Mouse (Mus musculus): ENCODE results near the gene Rnft2. TPM values are rescaled to one million over a fixed set of nuclear protein-coding genes. Genes with fewer than 3 reads are reported as not detected.

Gene Rnft2
- 0.29 and 0.42 TPM in 2 replicates for total RNA-seq (2012; rRNA removed)
- under 1 TPM in 1 of 2 experiments, not detected in 1; 0.71 TPM for polyA plus RNA-seq (2012; ENCODE audit: insufficient read depth in 1 of 2, insufficient read length in 2 of 2, low read depth in 1 of 2, low replicate concordance in 2 of 2, missing spikeins in 1 of 2)

DNA sequence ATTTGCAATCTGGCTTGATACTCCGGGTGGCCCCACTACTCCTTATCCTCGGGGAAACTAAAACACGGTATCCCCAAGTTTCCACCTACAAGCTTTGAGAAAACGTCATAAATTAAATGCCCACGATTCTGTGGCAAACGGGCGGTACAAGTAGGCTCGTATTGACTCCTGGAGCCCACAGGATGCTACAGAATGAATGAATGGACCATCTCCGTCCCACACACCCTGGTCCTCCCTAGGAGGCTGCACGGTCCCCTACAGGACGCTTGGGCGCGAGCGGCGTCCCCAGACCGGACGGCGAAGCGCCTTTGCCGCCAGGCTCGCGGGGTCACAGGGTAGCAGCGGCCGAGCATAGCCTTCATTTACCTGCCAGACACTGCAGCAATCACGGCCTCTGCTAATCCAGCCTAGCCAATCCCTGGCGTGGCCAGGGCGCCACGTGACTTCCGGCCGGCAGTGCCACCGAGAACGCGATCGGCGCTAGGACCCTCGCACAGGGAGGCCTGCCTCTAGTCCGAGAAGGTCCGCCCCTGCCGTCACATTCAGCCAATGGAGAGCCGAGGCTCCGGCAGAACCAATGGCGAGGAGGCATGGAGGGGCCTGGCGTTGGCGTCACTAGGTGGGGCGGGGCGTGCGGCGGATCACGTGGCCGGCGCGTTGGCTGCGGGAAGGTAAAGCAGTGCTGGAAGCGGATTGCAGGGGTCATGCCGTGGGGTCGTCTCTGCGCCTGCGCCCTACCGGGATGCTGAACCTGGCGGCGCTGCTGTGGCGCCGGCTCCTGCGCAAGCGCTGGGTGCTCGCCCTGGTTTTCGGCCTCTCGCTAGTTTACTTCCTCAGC is at the start of gene Rnft2, which contains the start of gene 2410131K14Rik:
Gene Rnft2, minus strand, starts transcription at position 511 of the 838 bp plus-strand sequence.
Gene 2410131K14Rik, plus strand, starts transcription at position 622 of the 838 bp plus-strand sequence.
- H3K9me3 ChIP-seq (replicated peaks; ENCODE audit: insufficient read depth, low read length) = no peaks in the 10 kb centered on the region
- peaks cover 0 to 5% of the 10 kb centered on the region in 2 experiments; a peak in 1 of 4 replicates for H3K4me1 ChIP-seq (ENCODE audit: control insufficient read depth in 1 of 2, insufficient read depth in 2 of 2, low read length in 2 of 2)
- peaks cover 3% of the 10 kb centered on the region; the same call in 1 of the 2 replicates for H3K79me2 ChIP-seq (ENCODE audit: control insufficient read depth, insufficient read depth, low read length, poor library complexity)
- peak within 1 kb of the TSS; percentile 78 to 86 for H3K4me3 ChIP-seq (ENCODE audit: control insufficient read depth in 1 of 2, insufficient read depth in 1 of 2, low read depth in 2 of 2, low read length in 2 of 2)
- H3K9ac ChIP-seq (ENCODE audit: control insufficient read depth, low read depth, low read length, poor library complexity, severe bottlenecking) = peak within 1 kb of the TSS; percentile 60
- peak; percentile 98 for DNase-seq (ENCODE audit: low read depth, low spot score)
- H3K27me3 ChIP-seq (ENCODE audit: control insufficient read depth in 1 of 2, insufficient read depth in 2 of 2, low read length in 2 of 2) = no peaks in the 10 kb centered on the region
- H3K36me3 ChIP-seq (ENCODE audit: control insufficient read depth in 1 of 2, insufficient read depth in 2 of 2, low read length in 2 of 2) = peaks cover 0 to 3% of the 10 kb centered on the region in 2 experiments; a peak in 1 of 4 replicates
- no peak within 1 kb of the TSS for H3K27ac ChIP-seq (ENCODE audit: control insufficient read depth, low read depth, low read length)
- TF ChIP-seq MAZ (IDR thresholded peaks at IDR 0.05; ENCODE audit: low read depth, low read length) (no peak), USF2 (IDR thresholded peaks at IDR 0.05; ENCODE audit: borderline replicate concordance in 1 of 2, insufficient read depth in 1 of 2, low read depth in 1 of 2, low read length in 2 of 2) (peak; percentile 70 to 87; a peak in 3 of 4 replicates), GATA1 (IDR thresholded peaks at IDR 0.05; ENCODE audit: low read depth, low read length) (no peak), EP300 (IDR thresholded peaks at IDR 0.05; ENCODE audit: low read depth in 1 of 2, low read length in 2 of 2) (no peak), SMC3 (IDR thresholded peaks at IDR 0.05; ENCODE audit: low read depth, low read length) (no peak), ZMIZ1 (IDR thresholded peaks at IDR 0.05; ENCODE audit: low read depth, low read length) (no peak), RCOR1 (IDR thresholded peaks at IDR 0.05; ENCODE audit: low read depth, low read length) (peak; percentile 79), POLR2AphosphoS2 (IDR thresholded peaks at IDR 0.05; ENCODE audit: low read length) (no peak), TAL1 (IDR thresholded peaks at IDR 0.05; ENCODE audit: low read length) (no peak), MAX (IDR thresholded peaks at IDR 0.05; ENCODE audit: low read length) (peak; percentile 96), CTCF (IDR thresholded peaks at IDR 0.05 in 2 of 3, conservative IDR thresholded peaks at IDR 0.05 in 1 of 3; ENCODE audit: control insufficient read depth in 1 of 3, insufficient read depth in 1 of 3, low read depth in 2 of 3, low read length in 3 of 3, poor library complexity in 1 of 3, severe bottlenecking in 1 of 3) (no peak), POLR2A (IDR thresholded peaks at IDR 0.05; ENCODE audit: control insufficient read depth in 1 of 2, insufficient read depth in 1 of 2, low read depth in 1 of 2, low read length in 2 of 2, poor library complexity in 1 of 2) (peak in 1 of 2 experiments; percentile 76; a peak in 3 of 4 replicates), MYC (IDR thresholded peaks at IDR 0.05; ENCODE audit: low read depth, low read length) (peak; percentile 76; the same call in 1 of the 2 replicates), ZKSCAN1 (IDR thresholded peaks at IDR 0.05; ENCODE audit: low read depth, low read length) (no peak), CHD1 (IDR thresholded peaks at IDR 0.05; ENCODE audit: low read depth, low read length) (no peak), POLR2AphosphoS5 (IDR thresholded peaks at IDR 0.05; ENCODE audit: borderline replicate concordance, low read depth, low read length) (no peak), USF1 (IDR thresholded peaks at IDR 0.05; ENCODE audit: low read depth, low read length) (peak; percentile 97), GABPA (IDR thresholded peaks at IDR 0.05; ENCODE audit: low read depth, low read length) (no peak), E2F4 (IDR thresholded peaks at IDR 0.05; ENCODE audit: borderline replicate concordance, low read depth, low read length) (no peak), NRF1 (IDR thresholded peaks at IDR 0.05; ENCODE audit: insufficient read depth, low read depth, low read length, poor library complexity, severe bottlenecking) (peak; percentile 85), SIN3A (IDR thresholded peaks at IDR 0.05; ENCODE audit: low read length) (peak; percentile 88), NELFE (IDR thresholded peaks at IDR 0.05; ENCODE audit: low read depth, low read length) (peak; percentile 65), TBP (IDR thresholded peaks at IDR 0.05; ENCODE audit: low read depth, low read length) (no peak; the same call in 1 of the 2 replicates), UBTF (IDR thresholded peaks at IDR 0.05; ENCODE audit: borderline replicate concordance, insufficient read depth, low read depth, low read length) (no peak), ELF1 (IDR thresholded peaks at IDR 0.05; ENCODE audit: low read depth, low read length) (0 out of 2 replicates have a peak, but pooled peaks have one; percentile 46), TCF12 (IDR thresholded peaks at IDR 0.05; ENCODE audit: low read depth, low read length) (0 out of 2 replicates have a peak, but pooled peaks have one; percentile 4), JUND (IDR thresholded peaks at IDR 0.05; ENCODE audit: low read depth, low read length) (no peak), RAD21 (IDR thresholded peaks at IDR 0.05; ENCODE audit: low read depth, low read length) (no peak), MEF2A (IDR thresholded peaks at IDR 0.05; ENCODE audit: extremely low read depth, insufficient replicate concordance, low read depth, low read length, poor library complexity, severe bottlenecking) (no peak), ZNF384 (IDR thresholded peaks at IDR 0.05; ENCODE audit: low read depth, low read length) (no peak), ETS1 (IDR thresholded peaks at IDR 0.05; ENCODE audit: low read depth, low read length) (peak; percentile 23; the same call in 1 of the 2 replicates), MXI1 (IDR thresholded peaks at IDR 0.05; ENCODE audit: low read depth, low read length) (peak; percentile 87), MYB (IDR thresholded peaks at IDR 0.05; ENCODE audit: low read depth, low read length) (no peak), MAFK (IDR thresholded peaks at IDR 0.05; ENCODE audit: borderline replicate concordance, low read depth, low read length) (no peak)
